Mouse (Mus musculus) ES-Bruce4 (cell line): ENCODE results near the gene Atoh8.

Source experiments
- CTCF ChIP-seq: IDR thresholded peaks from one replicate; pipeline ENCODE4 v1.8.1; 2011; ENCODE audit warnings: low read depth, low read length
- EP300 ChIP-seq: IDR thresholded peaks from 2 replicates; pipeline ENCODE4 v1.6.1; 2011; ENCODE audit warnings: low read depth, low read length; ENCODE audit not compliant: insufficient read depth
- POLR2A ChIP-seq: IDR thresholded peaks from one replicate; pipeline ENCODE4 v1.8.1; 2011; ENCODE audit warnings: low read length; ENCODE audit not compliant: insufficient read depth

- TF ChIP-seq POLR2A (no peak), CTCF (no peak), EP300 (no peak)
Measured at GRCm38 (mm10) chr6:72190120-72190519, 45.3 kb downstream of the Atoh8 start.
